Mouse (Mus musculus): ENCODE results near the gene Olfr15.

- TF ChIP-seq EP300 (IDR thresholded peaks at IDR 0.05; ENCODE audit: insufficient read depth, low read depth, low read length) (no peak), CTCF (IDR thresholded peaks at IDR 0.05; ENCODE audit: low read depth, low read length) (no peak)
Measured at GRCm38 (mm10) chr16:3820202-3820601, 10.5 kb upstream of the Olfr15 start.

Data from ES-Bruce4 (cell line).